Mouse (Mus musculus): ENCODE measurements around the gene Opcml. TPM values are rescaled to one million over a fixed set of nuclear protein-coding genes. Genes with fewer than 3 reads are reported as not detected.

The Opcml gene
- polyA plus RNA-seq, 1 experiment from 2014 or later: 0.02 TPM

GRCm38 (mm10) chr9:27951110-27951509, 160.5 kb downstream of the Opcml start:
- H3K27me3 ChIP-seq (ENCODE audit: insufficient read depth, low read length): no peaks in the 10 kb centered on the region
- TF ChIP-seq CTCF (IDR thresholded peaks at IDR 0.05; ENCODE audit: low read depth) (no peak), EP300 (IDR thresholded peaks at IDR 0.05; ENCODE audit: low read depth) (no peak)
- no peak overlapping the region for H3K4me3 ChIP-seq (ENCODE audit: low read depth, low read length)
- H3K36me3 ChIP-seq (replicated peaks; ENCODE audit: insufficient read depth, low read length): no peaks in the 10 kb centered on the region
- no peaks in the 10 kb centered on the region for H3K4me1 ChIP-seq (ENCODE audit: insufficient read depth)
- 40% methylated on average over 5 of the region's 5 CpGs for WGBS (ENCODE audit: insufficient replicate concordance)
- DNase-seq (no peak), ATAC-seq (no peak)
- no peak overlapping the region for H3K9ac ChIP-seq (replicated peaks)
- H3K27ac ChIP-seq (ENCODE audit: low read depth): no peak overlapping the region
- H3K9me3 ChIP-seq (ENCODE audit: low read length): no peaks in the 10 kb centered on the region
- no peak overlapping the region for H3K4me2 ChIP-seq (ENCODE audit: low read depth, low read length)

- ATAC-seq: no peak
- Histone ChIP-seq H3K4me2 (ENCODE audit: low read depth, low read length) (no peak overlapping the region), H3K27me3 (ENCODE audit: insufficient read depth, low read length) (no peaks in the 10 kb centered on the region), H3K9ac (replicated peaks) (no peak overlapping the region), H3K9me3 (ENCODE audit: low read length) (no peaks in the 10 kb centered on the region), H3K27ac (ENCODE audit: low read depth) (no peak overlapping the region), H3K4me3 (ENCODE audit: low read depth, low read length) (no peak overlapping the region), H3K4me1 (ENCODE audit: insufficient read depth) (no peaks in the 10 kb centered on the region), H3K36me3 (replicated peaks; ENCODE audit: insufficient read depth, low read length) (no peaks in the 10 kb centered on the region)
- DNase-seq: no peak
- 60% methylated on average over 3 of the region's 3 CpGs for WGBS (ENCODE audit: insufficient replicate concordance)
- no peak for TF ChIP-seq CTCF (IDR thresholded peaks at IDR 0.05; ENCODE audit: low read depth)
- TF ChIP-seq EP300 (IDR thresholded peaks at IDR 0.05; ENCODE audit: low read depth): no peak
These were observed 171.1 kb downstream of the Opcml start for GRCm38 (mm10) chr9:27961682-27962081.

DNA sequence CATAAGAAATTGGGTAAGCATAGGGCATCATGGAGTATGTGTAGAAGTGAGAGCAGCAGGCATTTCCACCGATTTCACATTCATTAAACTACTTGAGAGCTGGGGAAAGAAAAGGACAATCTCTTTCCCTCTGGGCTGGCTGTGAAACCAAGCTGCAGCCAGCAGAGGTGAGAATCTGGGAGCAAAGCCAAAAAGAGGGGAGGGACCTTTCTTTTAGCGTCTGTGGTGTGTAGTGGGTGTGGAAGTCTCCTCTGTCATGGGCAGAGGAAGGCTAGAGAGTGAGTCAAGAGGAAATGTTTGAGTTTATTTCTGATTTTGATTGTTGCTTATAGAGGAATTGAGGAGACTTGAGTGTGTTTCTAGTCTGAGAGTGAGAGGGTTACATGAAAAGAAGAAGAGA, 172.8 kb downstream of the Opcml start:
- ATAC-seq (no peak), DNase-seq (no peak)
- H3K27me3 ChIP-seq (ENCODE audit: insufficient read depth, low read length): no peaks in the 10 kb centered on the region
- no peak overlapping the region for H3K4me3 ChIP-seq (ENCODE audit: low read depth, low read length)
- WGBS (ENCODE audit: insufficient replicate concordance): 30% methylated on average over 2 of the region's 2 CpGs
- H3K36me3 ChIP-seq (replicated peaks; ENCODE audit: insufficient read depth, low read length): no peaks in the 10 kb centered on the region
- no peaks in the 10 kb centered on the region for H3K4me1 ChIP-seq (ENCODE audit: insufficient read depth)
- no peak overlapping the region for H3K9ac ChIP-seq (replicated peaks)
- no peak overlapping the region for H3K27ac ChIP-seq (ENCODE audit: low read depth)
- TF ChIP-seq EP300 (IDR thresholded peaks at IDR 0.05; ENCODE audit: low read depth) (no peak), CTCF (IDR thresholded peaks at IDR 0.05; ENCODE audit: low read depth) (no peak)
- H3K4me2 ChIP-seq (ENCODE audit: low read depth, low read length): no peak overlapping the region
- no peaks in the 10 kb centered on the region for H3K9me3 ChIP-seq (ENCODE audit: low read length)

DNA sequence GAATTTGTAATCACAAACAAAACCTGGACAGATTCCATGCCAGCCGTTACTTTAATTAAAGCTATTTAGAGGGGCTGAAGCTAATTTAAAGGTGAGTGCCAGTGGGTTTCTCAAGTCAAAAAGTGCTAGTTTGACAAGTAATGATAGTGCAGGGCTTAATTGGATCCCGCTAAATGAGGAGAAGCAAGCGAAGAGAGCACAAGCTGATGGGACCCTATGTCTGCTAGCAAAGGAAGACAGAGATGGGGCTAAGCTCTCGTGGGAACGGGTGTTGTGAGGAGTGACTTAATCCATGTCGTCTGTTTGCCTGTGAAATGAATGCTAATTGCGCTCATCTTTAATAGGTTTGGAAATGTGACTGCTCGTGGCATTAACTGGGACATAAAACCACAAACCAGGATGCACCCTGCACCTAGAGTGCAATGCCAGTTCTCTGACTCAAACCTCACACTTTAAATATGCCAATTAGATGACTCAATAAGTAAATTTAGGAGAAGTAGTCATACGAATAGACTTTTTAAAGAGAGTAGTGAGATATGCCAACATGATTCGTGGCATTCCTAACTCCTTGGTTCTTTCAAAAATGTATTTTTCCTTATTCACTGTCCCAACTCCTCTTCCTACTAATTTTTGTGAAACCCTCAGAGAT, 174.5 kb downstream of the Opcml start:
- TF ChIP-seq CTCF (IDR thresholded peaks at IDR 0.05; ENCODE audit: low read depth) (no peak), EP300 (IDR thresholded peaks at IDR 0.05; ENCODE audit: low read depth) (no peak)
- Histone ChIP-seq H3K27me3 (ENCODE audit: insufficient read depth, low read length) (no peaks in the 10 kb centered on the region), H3K4me3 (ENCODE audit: low read depth, low read length) (no peak overlapping the region), H3K27ac (ENCODE audit: low read depth) (no peak overlapping the region), H3K9ac (replicated peaks) (no peak overlapping the region), H3K4me2 (ENCODE audit: low read depth, low read length) (no peak overlapping the region), H3K36me3 (replicated peaks; ENCODE audit: insufficient read depth, low read length) (no peaks in the 10 kb centered on the region), H3K4me1 (ENCODE audit: insufficient read depth) (no peaks in the 10 kb centered on the region), H3K9me3 (ENCODE audit: low read length) (no peaks in the 10 kb centered on the region)
- WGBS (ENCODE audit: insufficient replicate concordance): 78% methylated on average over 10 of the region's 10 CpGs
- no peak for DNase-seq
- no peak for ATAC-seq

- Histone ChIP-seq H3K36me3 (replicated peaks; ENCODE audit: insufficient read depth, low read length) (no peaks in the 10 kb centered on the region), H3K4me2 (ENCODE audit: low read depth, low read length) (no peak overlapping the region), H3K4me1 (ENCODE audit: insufficient read depth) (no peaks in the 10 kb centered on the region), H3K9ac (replicated peaks) (no peak overlapping the region), H3K27me3 (ENCODE audit: insufficient read depth, low read length) (no peaks in the 10 kb centered on the region), H3K4me3 (ENCODE audit: low read depth, low read length) (no peak overlapping the region), H3K9me3 (ENCODE audit: low read length) (no peaks in the 10 kb centered on the region), H3K27ac (ENCODE audit: low read depth) (no peak overlapping the region)
- DNase-seq: no peak
- ATAC-seq: no peak
- TF ChIP-seq CTCF (IDR thresholded peaks at IDR 0.05; ENCODE audit: low read depth) (no peak), EP300 (IDR thresholded peaks at IDR 0.05; ENCODE audit: low read depth) (no peak)
These were observed 177.7 kb downstream of the Opcml start for GRCm38 (mm10) chr9:27968266-27968665.

DNA sequence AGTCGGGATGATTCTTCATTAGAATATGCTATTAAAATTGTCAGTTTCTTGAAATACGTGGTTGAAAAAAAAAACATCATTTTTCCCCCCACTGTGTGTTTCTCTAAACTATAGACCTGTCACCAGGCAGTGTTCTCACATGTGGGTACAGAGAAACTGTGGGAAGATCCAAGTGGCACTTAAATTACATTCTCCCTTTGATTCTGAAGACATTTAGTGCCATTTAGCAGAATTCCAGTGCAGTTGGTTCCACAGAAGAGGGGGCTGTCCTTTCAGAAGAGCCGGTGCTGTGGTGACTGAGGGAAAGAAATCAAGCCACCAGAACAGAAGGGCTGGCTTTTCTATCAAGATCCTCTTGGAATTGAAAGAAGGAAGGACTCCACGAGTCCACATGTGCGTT, 181.7 kb downstream of the Opcml start:
- ATAC-seq (no peak), DNase-seq (no peak)
- Histone ChIP-seq H3K9ac (replicated peaks) (no peak overlapping the region), H3K4me1 (ENCODE audit: insufficient read depth) (no peaks in the 10 kb centered on the region), H3K4me2 (ENCODE audit: low read depth, low read length) (no peak overlapping the region), H3K27ac (ENCODE audit: low read depth) (no peak overlapping the region), H3K36me3 (replicated peaks; ENCODE audit: insufficient read depth, low read length) (no peaks in the 10 kb centered on the region), H3K9me3 (ENCODE audit: low read length) (no peaks in the 10 kb centered on the region), H3K4me3 (ENCODE audit: low read depth, low read length) (no peak overlapping the region), H3K27me3 (ENCODE audit: insufficient read depth, low read length) (no peaks in the 10 kb centered on the region)
- 74% methylated on average over 5 of the region's 5 CpGs for WGBS (ENCODE audit: insufficient replicate concordance)
- TF ChIP-seq EP300 (IDR thresholded peaks at IDR 0.05; ENCODE audit: low read depth) (no peak), CTCF (IDR thresholded peaks at IDR 0.05; ENCODE audit: low read depth) (no peak)

DNA sequence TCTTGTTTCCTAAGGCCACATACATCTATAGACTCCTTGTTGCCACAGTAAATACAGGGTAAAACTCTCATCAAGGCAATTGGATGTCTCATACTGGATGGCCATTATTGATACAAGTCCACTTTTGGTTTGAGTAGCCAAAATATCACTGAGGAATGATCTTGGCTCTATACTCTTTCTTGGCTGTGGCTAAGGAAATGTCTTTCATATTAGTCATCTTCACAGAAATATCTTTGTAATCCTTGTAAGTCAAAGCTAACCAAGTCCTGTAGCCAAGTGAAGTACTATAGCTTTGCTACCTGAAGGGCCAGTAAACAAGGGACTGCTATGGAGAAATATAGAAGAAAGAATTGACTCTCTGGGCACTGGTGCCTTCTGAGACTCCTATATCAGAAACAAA, 192.0 kb downstream of the Opcml start:
- H3K4me2 ChIP-seq (ENCODE audit: low read depth, low read length): no peak overlapping the region
- H3K27me3 ChIP-seq (ENCODE audit: insufficient read depth, low read length): no peaks in the 10 kb centered on the region
- H3K4me3 ChIP-seq (ENCODE audit: low read depth, low read length): no peak overlapping the region
- no peak overlapping the region for H3K9ac ChIP-seq (replicated peaks)
- TF ChIP-seq EP300 (IDR thresholded peaks at IDR 0.05; ENCODE audit: low read depth): no peak
- TF ChIP-seq CTCF (IDR thresholded peaks at IDR 0.05; ENCODE audit: low read depth): no peak
- DNase-seq: no peak
- no peaks in the 10 kb centered on the region; the same call in 1 of the 2 replicates for H3K9me3 ChIP-seq (ENCODE audit: low read length)
- H3K27ac ChIP-seq (ENCODE audit: low read depth): no peak overlapping the region
- no peaks in the 10 kb centered on the region for H3K4me1 ChIP-seq (ENCODE audit: insufficient read depth)
- H3K36me3 ChIP-seq (replicated peaks; ENCODE audit: insufficient read depth, low read length): no peaks in the 10 kb centered on the region
- ATAC-seq: no peak
